Mouse (Mus musculus) hindbrain, embryonic 15.5 days (tissue): ENCODE results near the gene Utp18. TPM values are rescaled to one million over a fixed set of nuclear protein-coding genes. Genes with fewer than 3 reads are reported as not detected.

ENCODE experiments used
- ATAC-seq: fragments of 200-750 bp; cut with Nextera tagmentation; 2 replicates; pipeline ENCODE4 v1.8.0; 2017; ENCODE audit warnings: low read depth, moderate number of reproducible peaks, moderate TSS enrichment; ENCODE audit not compliant: low FRiP score
- H3K27ac ChIP-seq: fragments of 300-500 bp; sonication (generic); replicated peaks from 2 replicates; pipeline ENCODE4 v1.5.1; 2015; ENCODE audit warnings: mild to moderate bottlenecking, inconsistent platforms
- H3K27me3 ChIP-seq: fragments of 300-500 bp; sonication (generic); 2 replicates; pipeline ENCODE4 v1.6.1; 2015; ENCODE audit warnings: control low read depth, inconsistent platforms
- H3K36me3 ChIP-seq: fragments of 300-500 bp; sonication (generic); 2 replicates; pipeline ENCODE4 v1.6.1; 2015; ENCODE audit warnings: control low read depth, inconsistent platforms
- H3K4me1 ChIP-seq: fragments of 300-500 bp; sonication (generic); replicated peaks from 2 replicates; pipeline ENCODE4 v1.6.1; 2015; ENCODE audit warnings: control low read depth, inconsistent platforms
- H3K4me2 ChIP-seq: fragments of 300-500 bp; sonication (generic); 2 replicates; pipeline ENCODE4 v1.6.1; 2015; ENCODE audit warnings: moderate library complexity, mild to moderate bottlenecking, inconsistent platforms
- H3K4me3 ChIP-seq: fragments of 300-500 bp; sonication (generic); 2 replicates; pipeline ENCODE4 v1.5.1; 2015; ENCODE audit warnings: mild to moderate bottlenecking, inconsistent platforms
- H3K9ac ChIP-seq: fragments of 300-500 bp; sonication (generic); 2 replicates; pipeline ENCODE4 v1.6.1; 2015; ENCODE audit warnings: inconsistent platforms
- H3K9me3 ChIP-seq: fragments of 300-500 bp; sonication (generic); 2 replicates; pipeline ENCODE4 v1.6.1; 2016; ENCODE audit warnings: control low read depth, inconsistent platforms
- WGBS: fragments of 180-500 bp; shearing (Covaris S2); methylation state at CpG from one replicate; pipeline ENCODE4 v1.1.7; 2015; 5-methylcytosine and 5-hydroxymethylcytosine counted together
- polyA plus RNA-seq: library from polyadenylated mRNA; unstranded; fragments of >200 nt; fragmentation: Nextera tagmentation; extraction: Ambion mirVana; gene quantifications from 2 replicates; pipeline ENCODE4 v1.2.1, GENCODE M21; 2015

The Utp18 gene
- polyA plus RNA-seq, 1 experiment from 2014 or later: 30.5 TPM

DNA sequence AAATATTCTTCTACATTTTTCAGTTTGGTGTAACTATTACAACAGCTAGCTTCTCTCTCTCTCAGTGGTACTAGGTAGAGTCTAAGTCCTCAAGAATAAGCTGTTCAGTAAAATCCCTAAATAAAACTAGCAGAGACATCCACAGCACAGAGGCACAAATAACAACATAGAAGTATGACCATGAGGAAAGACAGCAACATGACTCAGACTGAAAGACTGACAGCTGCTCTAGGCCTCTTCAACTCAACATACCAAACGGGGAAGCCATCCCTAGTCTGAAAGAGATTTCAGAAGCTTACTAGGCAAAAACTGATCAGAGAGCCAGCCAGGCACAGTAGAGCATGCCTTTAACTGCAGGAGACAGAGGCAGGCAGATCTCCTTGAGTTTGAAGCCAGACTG lies 22.9 kb downstream of the Utp18 start:
- Histone ChIP-seq H3K4me3 (no peak overlapping the region), H3K27me3 (no peaks in the 10 kb centered on the region), H3K9ac (no peak overlapping the region), H3K4me1 (no peaks in the 10 kb centered on the region), H3K4me2 (no peak overlapping the region), H3K27ac (no peak overlapping the region), H3K36me3 (peaks cover 44% of the 10 kb centered on the region), H3K9me3 (no peaks in the 10 kb centered on the region)
- 89% methylated on average over 1 of the region's 1 CpGs for WGBS
- no peak for ATAC-seq

DNA sequence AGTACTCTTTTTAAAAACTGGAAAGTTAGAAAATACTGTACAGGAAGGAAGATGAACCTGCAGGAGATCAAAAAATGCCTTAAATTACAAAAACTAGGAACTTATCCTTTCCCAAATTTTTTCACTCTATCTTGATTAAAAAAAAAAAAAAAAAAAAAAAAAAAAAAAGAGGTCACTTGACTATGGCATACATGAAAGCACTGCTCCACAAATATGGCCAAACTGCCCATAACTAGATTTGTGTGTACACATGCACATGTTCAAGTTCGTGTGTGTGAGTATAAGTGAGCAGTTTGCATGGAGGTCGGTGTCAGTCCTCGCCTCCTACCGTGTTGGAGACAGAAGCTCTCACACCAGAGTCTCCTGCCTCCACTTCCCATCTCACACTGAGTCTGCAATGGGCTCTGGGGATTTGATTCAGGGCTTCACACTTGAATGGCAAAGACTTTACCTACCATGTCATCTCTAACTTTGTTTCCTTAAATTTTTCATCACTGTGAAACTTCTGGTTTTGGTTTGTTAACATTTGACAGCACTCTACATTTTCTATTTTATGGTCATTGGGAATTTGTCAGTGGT lies 23.4 kb downstream of the Utp18 start:
- no peak overlapping the region for H3K4me3 ChIP-seq
- H3K9me3 ChIP-seq: no peaks in the 10 kb centered on the region
- H3K4me1 ChIP-seq: no peaks in the 10 kb centered on the region
- ATAC-seq: no peak
- H3K27me3 ChIP-seq: no peaks in the 10 kb centered on the region
- H3K4me2 ChIP-seq: no peak overlapping the region
- WGBS: 92% methylated on average over 4 of the region's 4 CpGs
- no peak overlapping the region for H3K27ac ChIP-seq
- H3K36me3 ChIP-seq: peaks cover 39% of the 10 kb centered on the region
- H3K9ac ChIP-seq: no peak overlapping the region

DNA sequence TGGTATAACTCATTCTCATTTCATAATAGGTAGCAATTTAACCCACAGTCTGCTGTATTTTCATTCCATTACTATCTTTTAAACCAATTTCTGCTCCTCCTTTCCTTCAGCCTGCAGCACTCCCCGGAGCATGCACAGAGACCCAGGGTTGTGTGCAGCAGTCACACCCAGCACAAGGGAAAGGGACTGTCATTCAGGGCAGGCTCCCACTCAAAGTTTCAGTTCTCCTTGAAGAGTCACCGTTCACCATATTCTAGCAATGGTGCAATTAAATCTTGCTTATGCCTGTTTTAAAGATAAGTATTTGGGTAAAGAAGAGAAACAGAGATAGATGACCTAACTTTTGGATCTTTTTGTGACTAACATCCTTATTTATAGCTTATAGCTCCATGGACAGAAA lies 24.4 kb downstream of the Utp18 start:
- ATAC-seq: no peak
- peaks cover 7% of the 10 kb centered on the region for H3K4me1 ChIP-seq
- WGBS: 96% methylated on average over 2 of the region's 2 CpGs
- no peak overlapping the region for H3K9ac ChIP-seq
- H3K4me3 ChIP-seq: no peak overlapping the region
- H3K27ac ChIP-seq: no peak overlapping the region
- peaks cover 29% of the 10 kb centered on the region for H3K36me3 ChIP-seq
- H3K27me3 ChIP-seq: no peaks in the 10 kb centered on the region
- no peaks in the 10 kb centered on the region for H3K9me3 ChIP-seq
- no peak overlapping the region for H3K4me2 ChIP-seq

DNA sequence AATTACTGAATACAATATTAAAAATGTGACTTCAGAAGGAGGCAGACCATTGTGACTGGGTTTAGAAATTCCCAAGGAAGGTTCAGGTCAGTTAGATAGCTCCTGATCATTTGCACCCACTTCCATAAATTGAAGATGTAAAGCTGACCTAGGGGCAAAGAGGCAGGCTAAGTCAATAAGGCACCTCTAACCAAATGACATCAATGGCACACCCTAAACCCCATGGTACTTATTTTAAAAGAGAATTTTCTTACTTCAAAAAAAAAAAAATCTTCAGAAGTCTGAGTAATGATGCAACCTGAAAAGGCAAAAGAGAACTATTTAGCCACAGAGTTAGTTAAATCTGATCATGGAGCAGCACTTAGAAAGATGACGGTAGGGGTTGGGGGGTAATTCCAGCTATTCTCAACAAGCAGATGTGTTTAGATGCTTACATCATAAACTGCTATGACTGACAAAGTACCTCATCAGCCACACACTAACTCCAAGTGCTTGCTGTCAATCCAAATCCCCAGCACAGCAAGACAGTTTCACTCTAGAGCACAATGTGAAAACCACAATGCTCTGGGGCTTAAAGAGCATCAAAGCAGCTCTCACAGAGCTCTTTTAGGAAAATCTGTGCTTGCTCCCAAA lies 24.9 kb downstream of the Utp18 start:
- no peak overlapping the region for H3K9ac ChIP-seq
- no peaks in the 10 kb centered on the region for H3K27me3 ChIP-seq
- no peak overlapping the region for H3K27ac ChIP-seq
- H3K4me2 ChIP-seq: no peak overlapping the region
- 98% methylated on average over 1 of the region's 1 CpGs for WGBS
- peaks cover 7% of the 10 kb centered on the region for H3K4me1 ChIP-seq
- no peak overlapping the region for H3K4me3 ChIP-seq
- no peak for ATAC-seq
- H3K9me3 ChIP-seq: no peaks in the 10 kb centered on the region
- H3K36me3 ChIP-seq: peaks cover 25% of the 10 kb centered on the region

DNA sequence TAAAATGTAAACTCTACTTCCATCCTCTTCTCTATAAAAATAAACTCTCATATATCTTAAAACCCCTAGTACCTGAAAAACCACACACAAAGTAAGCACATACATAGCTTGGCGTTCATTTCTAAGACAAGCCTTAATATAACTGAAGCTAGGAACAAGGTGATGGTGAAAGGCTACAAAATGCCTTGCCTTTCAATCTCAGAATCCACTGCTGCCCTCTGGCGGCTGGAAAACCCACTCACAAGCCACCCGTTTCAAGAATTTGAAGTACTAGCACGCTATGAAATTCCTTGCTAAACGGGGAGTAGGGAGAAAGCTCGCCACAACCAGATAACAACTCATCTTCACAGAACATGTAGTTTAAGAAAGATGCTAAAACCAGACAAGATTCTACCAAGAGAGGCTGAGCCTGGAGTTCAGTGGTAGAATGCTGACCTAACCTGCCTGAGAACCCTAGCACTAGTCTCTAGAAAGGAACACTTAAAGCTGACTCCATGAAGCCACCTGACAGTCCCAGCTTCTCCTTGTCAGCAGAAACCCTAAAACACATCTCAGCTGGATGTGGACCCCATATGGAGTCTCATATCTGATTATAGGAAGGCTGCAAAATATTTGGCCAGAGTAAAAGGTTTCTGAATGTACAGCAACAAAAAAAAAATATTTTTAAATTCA lies 29.1 kb downstream of the Utp18 start:
- peaks cover 7% of the 10 kb centered on the region; the same call in 1 of the 2 replicates for H3K36me3 ChIP-seq
- H3K4me2 ChIP-seq: 0 out of 2 replicates have a peak overlapping the region, but pooled peaks have one; percentile 31
- H3K9me3 ChIP-seq: no peaks in the 10 kb centered on the region
- H3K27me3 ChIP-seq: no peaks in the 10 kb centered on the region
- H3K4me3 ChIP-seq: no peak overlapping the region
- no peak overlapping the region for H3K27ac ChIP-seq
- ATAC-seq: 0 out of 2 replicates have a peak, but pooled peaks have one; percentile 45
- H3K9ac ChIP-seq: no peak overlapping the region
- H3K4me1 ChIP-seq: peaks cover 7% of the 10 kb centered on the region
- 5% methylated on average over 6 of the region's 6 CpGs for WGBS

GRCm38 (mm10) chr11:93852546-93852945 lies 33.0 kb downstream of the Utp18 start:
- 84% methylated on average over 3 of the region's 3 CpGs for WGBS

DNA sequence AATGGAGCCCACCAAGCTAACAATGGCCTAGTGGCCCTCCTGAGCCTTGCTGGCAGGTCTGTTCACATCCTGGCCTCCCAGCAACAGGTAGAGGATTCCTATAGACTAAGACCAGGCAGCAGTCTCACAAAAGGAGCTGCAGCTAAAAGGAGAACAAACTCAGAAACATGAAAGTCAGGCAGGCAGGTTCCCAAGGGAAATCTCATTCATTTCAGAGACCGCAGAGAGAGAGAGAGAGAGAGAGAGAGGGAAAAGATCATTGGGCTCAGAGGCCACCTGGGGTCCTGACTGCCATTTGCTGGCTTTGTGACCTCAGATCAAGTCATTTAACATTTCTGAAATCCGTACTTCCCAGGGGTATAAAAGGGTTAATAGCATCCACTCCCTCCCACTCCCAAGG lies 38.2 kb downstream of the Utp18 start:
- Histone ChIP-seq H3K9ac (no peak overlapping the region), H3K27ac (no peak overlapping the region), H3K9me3 (no peaks in the 10 kb centered on the region), H3K4me1 (no peaks in the 10 kb centered on the region), H3K4me3 (no peak overlapping the region), H3K27me3 (no peaks in the 10 kb centered on the region), H3K4me2 (no peak overlapping the region), H3K36me3 (no peaks in the 10 kb centered on the region)
- no peak for ATAC-seq
- 21% methylated on average over 2 of the region's 2 CpGs for WGBS

More at GRCm38 (mm10) chr11:93852546-93852945, 33.0 kb downstream of the Utp18 start:
- Histone ChIP-seq H3K27ac (no peak overlapping the region), H3K9ac (no peak overlapping the region), H3K27me3 (no peaks in the 10 kb centered on the region), H3K4me2 (no peak overlapping the region), H3K4me1 (peaks cover 7% of the 10 kb centered on the region), H3K36me3 (no peaks in the 10 kb centered on the region), H3K4me3 (no peak overlapping the region), H3K9me3 (no peaks in the 10 kb centered on the region)
- ATAC-seq: no peak

GRCm38 (mm10) chr11:93835800-93836199 lies 49.8 kb downstream of the Utp18 start:
- H3K4me3 ChIP-seq: no peak overlapping the region
- ATAC-seq: no peak
- no peaks in the 10 kb centered on the region for H3K36me3 ChIP-seq
- no peak overlapping the region for H3K4me2 ChIP-seq
- WGBS: 69% methylated on average over 2 of the region's 2 CpGs
- no peaks in the 10 kb centered on the region for H3K27me3 ChIP-seq
- H3K9me3 ChIP-seq: no peaks in the 10 kb centered on the region
- no peak overlapping the region for H3K27ac ChIP-seq
- H3K9ac ChIP-seq: no peak overlapping the region
- no peaks in the 10 kb centered on the region for H3K4me1 ChIP-seq

- ATAC-seq: peak; percentile 75; the same call in 1 of the 2 replicates
- Histone ChIP-seq H3K27me3 (no peaks in the 10 kb centered on the region), H3K4me1 (peaks cover 21% of the 10 kb centered on the region), H3K36me3 (no peaks in the 10 kb centered on the region), H3K27ac (peak overlapping the region; percentile 65), H3K4me3 (no peak overlapping the region), H3K9ac (no peak overlapping the region), H3K4me2 (peak overlapping the region; percentile 27; the same call in 1 of the 2 replicates), H3K9me3 (no peaks in the 10 kb centered on the region)
- WGBS: 60% methylated on average over 8 of the region's 8 CpGs
Measured at GRCm38 (mm10) chr11:93829971-93830370, 55.6 kb downstream of the Utp18 start.

DNA sequence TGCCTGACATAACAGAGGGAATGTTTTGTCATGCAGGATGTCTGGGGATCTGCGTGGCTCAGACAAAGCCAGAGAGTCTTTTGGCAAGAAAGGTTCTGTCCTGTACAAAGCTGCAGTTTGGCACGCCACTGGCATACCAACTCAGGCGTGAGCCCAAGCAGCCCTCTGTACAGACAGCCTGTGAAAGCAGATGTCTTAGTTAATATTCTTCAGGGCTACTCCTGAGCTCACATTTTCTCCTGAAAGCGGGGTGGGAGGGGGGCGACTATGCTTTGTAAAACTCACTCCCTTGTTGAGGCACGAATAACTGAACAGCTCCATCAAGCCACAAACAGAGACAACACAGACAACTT lies 56.3 kb downstream of the Utp18 start:
- H3K9ac ChIP-seq: no peak overlapping the region

GRCm38 (mm10) chr11:93828619-93829326 lies 56.8 kb downstream of the Utp18 start:
- H3K27ac ChIP-seq: peak overlapping the region; percentile 65
- H3K27me3 ChIP-seq: no peaks in the 10 kb centered on the region
- no peaks in the 10 kb centered on the region for H3K36me3 ChIP-seq
- H3K4me3 ChIP-seq: no peak overlapping the region
- WGBS: 37% methylated on average over 14 of the region's 14 CpGs
- ATAC-seq: peak; percentile 63
- H3K9me3 ChIP-seq: no peaks in the 10 kb centered on the region
- H3K4me1 ChIP-seq: peaks cover 21% of the 10 kb centered on the region
- H3K4me2 ChIP-seq: peak overlapping the region; percentile 27
- no peak overlapping the region for H3K9ac ChIP-seq

More for the DNA sequence above, 56.3 kb downstream of the Utp18 start:
- Histone ChIP-seq H3K9me3 (no peaks in the 10 kb centered on the region), H3K27me3 (no peaks in the 10 kb centered on the region), H3K4me3 (no peak overlapping the region), H3K27ac (peak overlapping the region; percentile 65), H3K4me1 (peaks cover 21% of the 10 kb centered on the region), H3K4me2 (peak overlapping the region; percentile 27), H3K36me3 (no peaks in the 10 kb centered on the region)
- peak; percentile 94 for ATAC-seq
- WGBS: 27% methylated on average over 6 of the region's 6 CpGs

DNA sequence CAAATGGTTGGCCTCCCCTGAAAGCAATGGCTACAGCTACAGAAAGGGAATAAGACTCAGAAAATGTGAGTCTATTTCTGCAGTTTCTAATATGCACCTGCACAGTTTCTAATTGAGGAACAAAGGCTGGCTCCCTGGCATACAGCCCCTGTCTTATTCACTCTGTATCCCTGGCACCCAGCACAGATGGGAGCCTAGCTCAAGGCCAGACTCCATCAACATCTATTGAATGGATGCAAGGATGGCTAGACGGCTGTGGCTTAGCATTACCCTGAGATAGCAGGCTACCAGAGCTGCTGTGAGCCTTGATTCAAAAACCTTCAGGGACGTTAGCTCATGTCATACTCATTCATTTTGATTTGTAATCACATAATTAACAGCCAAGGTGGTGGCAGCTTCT lies 63.3 kb downstream of the Utp18 start:
- no peaks in the 10 kb centered on the region for H3K9me3 ChIP-seq
- ATAC-seq: no peak
- no peak overlapping the region for H3K4me3 ChIP-seq
- no peak overlapping the region for H3K27ac ChIP-seq
- no peaks in the 10 kb centered on the region for H3K27me3 ChIP-seq
- peaks cover 11% of the 10 kb centered on the region for H3K4me1 ChIP-seq
- 38% methylated on average over 2 of the region's 2 CpGs for WGBS
- no peaks in the 10 kb centered on the region for H3K36me3 ChIP-seq
- H3K4me2 ChIP-seq: no peak overlapping the region
- H3K9ac ChIP-seq: no peak overlapping the region
